Mouse (Mus musculus): ENCODE results near the gene Gm17374. TPM values are rescaled to one million over a fixed set of nuclear protein-coding genes. Genes with fewer than 3 reads are reported as not detected.
"Not testable (repeated sequence)": the region's sequence is repeated elsewhere in the genome, so short reads cannot be mapped to it uniquely, and the experiment has no call there.

Gene Gm17374
- polyA plus RNA-seq, 1 experiment from 2014 or later, result not detected

DNA sequence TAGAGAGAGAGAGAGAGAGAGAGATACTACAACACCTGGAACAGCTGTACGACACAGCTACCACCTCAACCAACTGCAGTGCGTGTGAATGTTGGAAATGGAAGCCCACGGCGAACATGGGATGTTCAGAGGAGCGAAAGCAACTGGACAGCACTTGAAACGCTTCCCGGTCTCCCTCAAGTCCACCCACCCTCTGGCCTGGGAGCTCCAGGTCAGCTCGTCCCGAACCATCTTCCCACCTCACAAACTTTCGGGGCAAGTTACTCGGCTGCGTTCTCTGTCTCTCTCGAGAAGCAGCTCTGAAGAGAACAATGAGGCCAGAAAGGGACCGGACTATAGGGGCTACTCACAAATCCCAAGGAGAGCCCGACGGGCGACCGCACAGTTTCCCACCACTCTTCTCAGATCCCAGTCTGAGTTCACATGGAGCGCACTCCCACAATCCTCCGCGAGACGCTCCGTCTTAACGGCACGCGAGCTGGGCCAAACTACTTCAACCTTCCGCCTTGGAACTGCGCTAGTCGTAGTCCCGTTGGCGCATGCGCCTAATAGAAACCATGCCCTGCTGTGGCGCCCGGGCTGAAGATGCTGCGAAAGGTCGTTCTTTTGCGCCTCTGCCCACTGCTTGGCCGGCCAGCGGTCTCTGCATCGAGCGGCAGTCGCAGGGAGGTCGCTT lies 18.4 kb downstream of the Gm17374 start, which contains the start of the genes Esf1 and Ndufaf5:
TSS of gene Esf1 (minus strand) at position 438 of the 676 bp plus-strand sequence.
TSS of gene Ndufaf5 (plus strand) at position 523 of the 676 bp plus-strand sequence.
- H3K4me2 ChIP-seq (ENCODE audit: low read depth, low read length), result peak within 1 kb of the TSS; percentile 71
- H3K36me3 ChIP-seq (ENCODE audit: control insufficient read depth, insufficient read depth, low read length), result 0 out of 2 replicates have a peak, but pooled peaks cover 2% of the 10 kb centered on the region
- peaks cover 3% of the 10 kb centered on the region; the same call in 1 of the 2 replicates for H3K4me1 ChIP-seq (ENCODE audit: control insufficient read depth, insufficient read depth, low read length)
- peak within 1 kb of the TSS; percentile 77 for H3K9ac ChIP-seq (ENCODE audit: low read length)
- H3K9me3 ChIP-seq (replicated peaks; ENCODE audit: control insufficient read depth, low read length), result no peaks in the 10 kb centered on the region
- H3K4me3 ChIP-seq (replicated peaks; ENCODE audit: low read length), result peak within 1 kb of the TSS; percentile 68
- no peaks in the 10 kb centered on the region for H3K27me3 ChIP-seq (ENCODE audit: control insufficient read depth, insufficient read depth, low read length)
- H3K27ac ChIP-seq (ENCODE audit: low read length), result peak within 1 kb of the TSS; percentile 85
- WGBS, result under 1% methylated on average over 43 of the region's 43 CpGs
- peak; percentile 98 for ATAC-seq (ENCODE audit: insufficient read depth, low FRiP score)

DNA sequence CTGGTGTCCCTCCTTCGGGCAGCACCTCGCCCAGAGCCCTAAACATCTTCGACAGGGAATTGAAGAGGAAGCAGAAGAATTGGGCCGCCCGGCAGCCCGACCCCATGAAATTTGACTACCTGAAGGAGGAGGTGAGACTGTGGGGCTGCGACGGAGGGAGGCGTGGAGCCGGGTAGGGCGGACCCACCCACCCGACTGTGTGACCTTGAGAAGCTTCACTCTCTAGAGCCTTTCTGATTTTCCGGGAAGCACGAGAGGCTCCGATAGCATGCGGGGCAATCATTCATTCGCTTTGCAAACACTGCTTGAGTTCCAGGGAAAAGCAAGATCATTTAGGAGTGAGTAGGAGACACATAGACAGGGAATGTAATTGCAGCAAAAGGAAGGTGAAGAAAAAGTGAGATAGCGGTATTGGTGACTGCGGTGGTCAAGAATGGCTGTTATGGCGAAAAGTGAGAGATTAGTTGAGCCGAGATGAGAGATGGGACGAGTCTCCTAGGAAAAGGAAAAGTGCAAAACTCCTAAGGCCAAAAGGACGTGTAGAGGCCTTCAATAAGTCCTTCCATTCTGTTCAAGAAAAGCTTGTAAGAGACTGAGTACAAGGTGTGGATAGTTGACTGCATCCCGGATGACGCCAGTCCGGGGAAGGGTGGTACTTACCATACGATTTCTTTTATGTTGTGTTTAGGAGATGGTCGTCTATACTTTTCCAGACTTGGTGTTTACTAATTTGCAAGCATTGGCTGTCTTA lies 19.1 kb downstream of the Gm17374 start:
- WGBS, result 6% methylated on average over 28 of the region's 28 CpGs
- peak overlapping the region; percentile 71 for H3K4me2 ChIP-seq (ENCODE audit: low read depth, low read length)
- H3K9me3 ChIP-seq (replicated peaks; ENCODE audit: control insufficient read depth, low read length), result no peaks in the 10 kb centered on the region
- 0 out of 2 replicates have a peak, but pooled peaks cover 2% of the 10 kb centered on the region for H3K36me3 ChIP-seq (ENCODE audit: control insufficient read depth, insufficient read depth, low read length)
- H3K27ac ChIP-seq (ENCODE audit: low read length), result peak overlapping the region; percentile 85
- no peaks in the 10 kb centered on the region for H3K27me3 ChIP-seq (ENCODE audit: control insufficient read depth, insufficient read depth, low read length)
- peak overlapping the region; percentile 68 for H3K4me3 ChIP-seq (replicated peaks; ENCODE audit: low read length)
- H3K4me1 ChIP-seq (ENCODE audit: control insufficient read depth, insufficient read depth, low read length), result peaks cover 3% of the 10 kb centered on the region; the same call in 1 of the 2 replicates
- peak; percentile 91 for ATAC-seq (ENCODE audit: insufficient read depth, low FRiP score)
- H3K9ac ChIP-seq (ENCODE audit: low read length), result peak overlapping the region; percentile 77

DNA sequence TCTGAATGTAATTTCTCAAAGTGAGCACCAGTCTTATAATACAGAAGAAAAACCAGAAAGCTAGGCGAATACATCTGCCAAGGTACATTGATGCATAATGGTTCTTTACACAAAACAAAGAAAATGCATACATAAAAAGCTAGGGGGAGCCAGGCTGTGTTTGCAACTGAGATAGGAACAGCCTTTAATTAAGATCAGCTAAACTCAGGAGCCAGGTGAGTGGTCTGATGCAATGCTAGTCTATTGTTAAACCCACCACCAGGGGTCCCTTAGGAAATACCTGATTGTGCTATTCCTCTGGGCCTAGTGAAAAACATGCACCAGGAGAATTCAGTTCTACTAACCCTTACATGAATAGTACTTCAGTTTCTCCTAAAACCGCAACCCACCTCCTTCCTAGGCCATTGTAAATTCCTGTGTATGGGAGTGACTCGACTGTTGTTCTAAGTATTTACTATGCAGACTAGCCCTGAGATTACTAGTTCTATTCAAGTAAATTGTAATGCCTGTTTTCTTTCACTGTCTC lies 33.9 kb downstream of the Gm17374 start:
- ATAC-seq (ENCODE audit: insufficient read depth, low FRiP score), result not testable (repeated sequence)

DNA sequence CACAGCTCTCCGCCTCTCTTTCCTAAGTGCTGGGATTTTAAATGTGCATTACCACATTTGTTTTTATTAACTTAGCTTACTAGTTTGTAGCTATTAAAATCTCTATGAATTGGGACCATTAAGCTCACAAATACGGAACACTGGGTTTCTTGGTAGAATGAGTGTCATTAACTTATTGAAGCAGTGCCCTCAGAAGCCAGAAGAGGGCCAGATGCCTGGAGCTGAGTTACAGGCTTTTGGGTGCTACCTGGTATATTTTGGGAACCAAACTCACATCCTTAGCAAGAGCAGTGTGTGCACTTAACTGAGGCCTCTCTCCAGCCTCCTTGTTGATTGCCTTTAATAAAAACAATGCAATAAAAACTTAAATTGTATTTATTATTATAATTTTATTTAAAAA lies 48.9 kb downstream of the Gm17374 start:
- 76% methylated on average over 2 of the region's 2 CpGs for WGBS
- ATAC-seq (ENCODE audit: insufficient read depth, low FRiP score), result no peak
- H3K4me1 ChIP-seq (ENCODE audit: control insufficient read depth, insufficient read depth, low read length), result no peaks in the 10 kb centered on the region
- 0 out of 2 replicates have a peak, but pooled peaks cover 2% of the 10 kb centered on the region for H3K36me3 ChIP-seq (ENCODE audit: control insufficient read depth, insufficient read depth, low read length)
- no peak overlapping the region for H3K4me2 ChIP-seq (ENCODE audit: low read depth, low read length)
- H3K27me3 ChIP-seq (ENCODE audit: control insufficient read depth, insufficient read depth, low read length), result no peaks in the 10 kb centered on the region
- H3K27ac ChIP-seq (ENCODE audit: low read length), result no peak overlapping the region
- H3K4me3 ChIP-seq (replicated peaks; ENCODE audit: low read length), result no peak overlapping the region
- H3K9me3 ChIP-seq (replicated peaks; ENCODE audit: control insufficient read depth, low read length), result no peaks in the 10 kb centered on the region
- H3K9ac ChIP-seq (ENCODE audit: low read length), result no peak overlapping the region

More for the DNA sequence above, 33.9 kb downstream of the Gm17374 start:
- not testable (repeated sequence) for H3K4me3 ChIP-seq (replicated peaks; ENCODE audit: low read length); H3K9me3 ChIP-seq (replicated peaks; ENCODE audit: control insufficient read depth, low read length); H3K9ac ChIP-seq (ENCODE audit: low read length); H3K27ac ChIP-seq (ENCODE audit: low read length); H3K36me3 ChIP-seq (ENCODE audit: control insufficient read depth, insufficient read depth, low read length); H3K4me2 ChIP-seq (ENCODE audit: low read depth, low read length); H3K4me1 ChIP-seq (ENCODE audit: control insufficient read depth, insufficient read depth, low read length); H3K27me3 ChIP-seq (ENCODE audit: control insufficient read depth, insufficient read depth, low read length)
- WGBS, result 91% methylated on average over 3 of the region's 3 CpGs

DNA sequence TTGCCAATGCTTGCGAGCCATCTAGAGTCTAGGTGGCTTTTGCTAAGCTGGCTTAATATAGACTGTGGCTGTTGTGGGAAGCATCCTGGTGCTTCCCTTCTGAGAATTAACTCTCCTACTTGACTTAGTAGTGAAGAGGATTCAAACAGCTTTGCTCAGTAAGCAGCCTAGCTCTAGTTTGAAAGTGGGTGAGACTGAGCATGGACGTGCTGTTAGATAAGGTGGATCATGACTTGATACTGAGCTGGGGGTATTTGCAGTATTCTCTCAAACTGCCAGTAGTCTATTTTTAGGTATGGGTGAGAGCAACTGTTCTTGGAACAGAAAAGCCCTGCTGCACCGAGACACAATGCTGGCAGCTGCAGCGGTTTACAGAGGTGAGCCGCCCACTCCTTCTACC lies 50.7 kb downstream of the Gm17374 start:
- Histone ChIP-seq H3K4me1 (ENCODE audit: control insufficient read depth, insufficient read depth, low read length) (no peaks in the 10 kb centered on the region), H3K9me3 (replicated peaks; ENCODE audit: control insufficient read depth, low read length) (no peaks in the 10 kb centered on the region), H3K36me3 (ENCODE audit: control insufficient read depth, insufficient read depth, low read length) (0 out of 2 replicates have a peak, but pooled peaks cover 2% of the 10 kb centered on the region), H3K9ac (ENCODE audit: low read length) (no peak overlapping the region), H3K4me3 (replicated peaks; ENCODE audit: low read length) (no peak overlapping the region), H3K4me2 (ENCODE audit: low read depth, low read length) (no peak overlapping the region), H3K27ac (ENCODE audit: low read length) (no peak overlapping the region), H3K27me3 (ENCODE audit: control insufficient read depth, insufficient read depth, low read length) (no peaks in the 10 kb centered on the region)
- no peak for ATAC-seq (ENCODE audit: insufficient read depth, low FRiP score)
- 86% methylated on average over 5 of the region's 5 CpGs for WGBS

Other genes with a start within 250 kb of the Gm17374 start
- gene Tasp1, start 85.2 kb upstream of the Gm17374 start, polyA plus RNA-seq (2015; fragmentation: Nextera tagmentation; extraction: Ambion mirVana), result 20.6 and 23.9 TPM in 2 replicates
- 19.8 and 23.6 TPM in 2 replicates for gene Esf1, start 18.5 kb downstream of the Gm17374 start, polyA plus RNA-seq (2015; fragmentation: Nextera tagmentation; extraction: Ambion mirVana)
- 23.1 and 26.6 TPM in 2 replicates for gene Ndufaf5, start 18.6 kb downstream of the Gm17374 start, polyA plus RNA-seq (2015; fragmentation: Nextera tagmentation; extraction: Ambion mirVana)
- gene Sel1l2, start 237.7 kb downstream of the Gm17374 start, polyA plus RNA-seq (2015; fragmentation: Nextera tagmentation; extraction: Ambion mirVana), result not detected in 2 replicates
- 43.1 and 45.4 TPM in 2 replicates for gene Macrod2, start 243.3 kb downstream of the Gm17374 start, polyA plus RNA-seq (2015; fragmentation: Nextera tagmentation; extraction: Ambion mirVana)